Mouse (Mus musculus) granulocyte monocyte progenitor cell, adult 5-6 weeks (primary cell): Measurements from ENCODE around the gene Cnot6l. TPM values are rescaled to one million over a fixed set of nuclear protein-coding genes. Genes with fewer than 3 reads are reported as not detected.

ENCODE experiments used
- ATAC-seq: replicated peaks from 2 replicates; pipeline ENCODE4 v1.8.0; 2016; ENCODE audit warnings: mild to moderate bottlenecking, moderate TSS enrichment, inconsistent platforms; ENCODE audit not compliant: poor library complexity, severe bottlenecking
- total RNA-seq, 2 experiments: library from RNA; stranded (forward) in 1 of 2; stranded (reverse) in 1 of 2; fragments of 200-712, 200-1000 nt in 1 of 2; fragments of >200 nt in 1 of 2; fragmentation: Nextera tagmentation in 1 of 2; gene quantifications; 2 replicates each; pipeline ENCODE4 v1.2.3; 2014 to 2017

Cnot6l gene
- total RNA-seq, 2 experiments from 2014 or later = 60.2 to 102 TPM

GRCm38 (mm10) chr5:96162399-96163331 is 1.3 kb downstream of the Cnot6l start:
- ATAC-seq = peak; percentile 57

DNA sequence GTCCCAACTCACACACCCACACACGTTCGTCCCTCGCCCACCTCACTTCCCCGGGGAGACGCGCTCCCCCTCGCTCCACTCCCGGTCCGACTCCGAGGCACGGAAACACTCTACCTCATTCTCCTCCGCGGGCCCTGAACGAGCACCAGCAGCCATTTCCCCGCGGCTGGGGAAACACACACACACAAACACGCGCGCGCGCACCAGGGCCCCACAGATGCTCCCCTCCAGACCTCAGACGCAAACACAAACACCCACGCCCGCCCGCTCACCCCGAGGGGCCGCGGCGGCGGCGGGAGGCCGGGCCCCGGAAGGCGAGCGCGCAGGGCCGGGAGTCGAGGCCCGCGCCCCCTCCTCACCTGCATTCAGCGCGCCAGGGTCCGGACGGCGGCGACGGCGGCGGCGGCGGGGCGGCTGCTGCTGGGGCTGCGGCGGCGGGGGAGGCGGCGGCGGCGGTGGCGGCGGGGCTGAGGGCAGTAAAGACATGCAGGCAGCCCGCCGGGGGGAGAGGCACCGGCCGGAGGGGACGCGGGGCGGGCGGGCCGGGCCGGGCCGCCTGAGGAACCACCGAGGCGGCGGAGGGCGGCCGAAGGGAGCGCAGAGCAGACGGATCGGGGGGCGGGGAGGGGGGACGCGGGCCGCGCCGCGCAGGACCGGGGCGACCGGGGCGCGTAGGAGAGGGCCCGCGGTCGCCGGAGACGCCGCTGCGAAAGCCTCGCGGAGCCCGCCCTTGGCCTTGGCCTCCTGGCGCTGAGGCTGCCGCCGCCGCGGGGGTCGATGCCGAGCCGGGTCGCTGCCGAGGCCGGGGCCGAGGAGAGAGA is 2.2 kb downstream of the Cnot6l start:
- peak; percentile 5 for ATAC-seq

GRCm38 (mm10) chr5:96161263-96161577 is 2.8 kb downstream of the Cnot6l start:
- no peak for ATAC-seq

DNA sequence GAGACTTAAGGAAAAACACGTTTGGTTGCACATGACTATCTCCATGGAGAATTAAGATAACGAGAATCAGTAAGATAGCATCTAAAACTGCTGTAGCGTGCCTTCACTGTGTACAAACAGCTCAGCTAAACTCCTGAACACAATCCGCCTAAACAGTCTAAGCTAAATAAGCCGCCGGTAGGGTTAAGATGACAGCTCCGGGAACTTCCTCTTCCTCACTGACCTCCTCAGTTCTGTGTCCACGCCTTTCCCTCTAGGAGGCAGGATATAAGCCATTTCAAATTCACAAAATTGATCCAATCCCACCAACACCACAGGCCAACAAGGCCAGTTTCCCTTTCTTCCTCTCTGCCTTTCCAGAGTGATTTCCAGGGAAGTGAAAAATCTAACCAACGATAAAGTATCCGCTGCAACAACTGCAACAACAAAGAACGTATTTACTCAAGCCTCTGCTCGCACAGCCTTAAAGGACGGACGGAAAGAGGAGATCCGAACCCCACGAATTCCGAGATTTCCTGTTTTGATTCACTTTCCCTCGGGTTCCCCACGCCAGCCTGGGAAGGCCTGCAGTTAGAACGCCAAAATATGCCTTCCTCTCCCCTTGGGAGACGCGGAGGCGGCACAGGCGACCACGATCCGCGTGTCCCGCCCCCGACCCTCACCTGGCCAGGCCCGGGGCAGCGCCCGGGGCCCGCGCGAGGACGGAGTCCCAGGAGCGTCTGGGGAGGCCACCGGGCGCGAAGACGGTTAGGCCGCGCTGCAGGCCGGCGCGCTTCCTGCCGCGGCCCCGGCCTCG is 3.3 kb downstream of the Cnot6l start:
- peak; percentile 49 for ATAC-seq

GRCm38 (mm10) chr5:96142351-96142750 is 21.6 kb downstream of the Cnot6l start:
- no peak for ATAC-seq

- ATAC-seq = no peak
These were observed 33.3 kb downstream of the Cnot6l start for GRCm38 (mm10) chr5:96130683-96131082.

DNA sequence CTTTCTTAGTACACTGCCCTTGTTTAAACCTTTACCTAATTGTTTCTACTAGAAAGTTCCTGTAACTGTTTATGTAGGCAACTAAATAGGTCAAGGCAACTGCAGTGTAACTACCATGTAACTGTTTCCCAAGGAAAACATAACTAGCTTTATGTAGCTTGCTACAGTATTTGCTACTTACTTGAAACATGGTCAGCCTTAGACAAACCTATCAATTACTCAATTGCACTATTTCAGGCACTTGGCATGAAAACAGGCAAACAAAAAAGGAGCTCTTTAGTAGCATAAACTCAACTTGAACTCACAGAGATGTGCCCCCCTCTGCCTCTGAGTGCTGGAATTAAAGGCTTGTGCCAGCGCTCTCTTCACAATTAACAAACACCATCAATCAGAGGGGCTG is 37.1 kb downstream of the Cnot6l start:
- no peak for ATAC-seq

- no peak for ATAC-seq
These were observed 49.0 kb downstream of the Cnot6l start for GRCm38 (mm10) chr5:96114943-96115342.

- no peak for ATAC-seq
These were observed 59.3 kb downstream of the Cnot6l start for GRCm38 (mm10) chr5:96104644-96105043.

GRCm38 (mm10) chr5:96091468-96091867 is 72.5 kb downstream of the Cnot6l start:
- no peak for ATAC-seq

- ATAC-seq = no peak
These were observed 78.6 kb downstream of the Cnot6l start for GRCm38 (mm10) chr5:96085324-96085723.

- ATAC-seq = no peak
These were observed 84.9 kb downstream of the Cnot6l start for GRCm38 (mm10) chr5:96079026-96079425.

DNA sequence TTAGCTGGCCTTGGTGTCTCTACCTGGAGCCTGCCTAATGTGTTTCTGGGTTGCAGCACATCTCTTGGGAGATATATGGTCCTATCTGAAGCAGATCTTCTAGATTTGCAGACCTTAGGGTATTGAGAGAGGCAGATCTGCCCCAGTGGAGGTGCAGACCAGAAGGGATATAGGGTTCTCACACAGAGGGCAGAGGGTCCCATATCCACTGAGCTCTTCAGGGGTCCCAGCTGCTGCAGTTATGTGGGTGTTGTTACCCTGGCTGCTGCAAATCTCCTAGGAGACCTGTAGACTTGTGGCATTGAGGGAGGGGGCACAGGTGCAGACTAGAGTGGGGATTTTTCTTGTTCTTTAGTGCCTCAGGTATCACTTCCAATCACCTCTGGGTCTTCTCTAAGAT is 98.4 kb downstream of the Cnot6l start:
- no peak for ATAC-seq

DNA sequence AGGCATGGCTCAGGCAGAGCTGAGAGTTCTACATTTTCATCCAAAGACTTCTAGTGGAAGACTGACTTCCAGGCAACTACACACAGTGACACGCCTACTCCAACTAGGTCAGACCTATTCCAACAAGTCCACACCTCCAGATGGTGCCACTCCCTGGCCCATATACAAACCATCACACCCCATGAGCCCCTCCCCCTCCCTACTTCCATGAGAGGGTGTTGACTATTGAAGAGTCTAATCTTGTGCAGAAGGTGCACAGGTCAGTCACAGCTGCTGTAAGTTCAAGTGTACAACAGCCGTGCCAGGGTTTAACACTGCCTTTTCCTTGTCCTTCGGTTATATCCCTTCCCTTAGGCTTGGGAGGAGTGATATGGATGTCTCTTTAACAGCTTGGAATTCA is 121.5 kb downstream of the Cnot6l start:
- no peak for ATAC-seq

DNA sequence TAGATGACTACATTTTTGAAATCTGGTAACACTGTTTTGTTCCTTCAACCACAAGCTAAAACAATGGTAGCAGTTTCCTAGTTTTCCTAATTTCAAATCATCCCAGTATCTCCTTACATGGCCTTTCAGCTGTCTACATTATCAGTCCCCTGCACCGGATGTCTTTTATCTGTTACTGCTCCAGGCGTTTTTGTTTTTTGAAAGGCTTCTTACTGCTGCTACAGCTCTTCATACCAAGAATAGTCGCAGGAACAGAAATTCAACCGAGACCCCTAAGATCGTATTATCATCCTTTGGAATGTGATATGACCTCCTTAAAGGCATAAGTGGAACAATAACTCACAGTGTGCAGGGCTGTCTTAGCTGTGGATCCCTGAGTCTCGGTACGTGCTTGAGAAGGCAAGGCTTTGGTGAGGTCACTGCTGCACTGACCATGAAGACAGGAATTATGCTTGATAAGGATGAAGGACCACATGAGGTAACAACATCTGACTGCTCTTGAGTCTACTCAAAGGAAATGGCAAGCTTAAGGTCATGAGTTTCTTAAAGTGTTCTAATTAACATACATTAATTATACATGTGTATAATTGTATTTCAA is 122.4 kb downstream of the Cnot6l start:
- ATAC-seq = no peak

DNA sequence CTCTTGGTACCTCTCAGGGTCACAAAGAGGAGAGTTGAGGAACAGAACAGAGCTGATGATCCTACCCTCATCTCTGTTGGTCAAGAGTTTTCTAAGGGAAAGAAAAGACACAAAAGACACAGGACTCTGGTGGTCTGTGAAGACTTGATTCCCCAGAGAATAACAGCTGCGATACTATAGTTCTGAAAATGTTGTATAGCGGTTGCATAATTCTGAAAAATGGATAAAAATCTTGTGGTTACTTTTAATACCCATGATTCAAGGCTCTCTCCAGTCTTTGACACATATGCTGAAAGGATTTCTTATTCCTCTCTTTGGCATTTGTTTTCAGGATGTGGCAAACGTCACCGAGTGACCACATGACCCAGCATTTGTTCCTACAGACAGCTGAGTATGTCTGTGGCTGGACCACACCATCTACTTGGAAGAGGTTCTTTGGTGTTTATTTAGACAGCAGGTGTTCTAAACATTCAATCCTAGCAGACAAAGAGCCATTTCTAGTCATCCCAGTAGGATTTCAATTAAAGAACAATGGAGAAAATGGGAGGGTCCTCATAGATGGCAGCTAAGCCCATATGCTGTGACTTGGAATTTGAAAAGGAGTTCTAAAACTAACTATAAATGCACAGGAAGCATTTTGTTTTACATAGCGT is 124.7 kb downstream of the Cnot6l start:
- ATAC-seq = peak; percentile 37; the same call in 1 of the 2 replicates

GRCm38 (mm10) chr5:96037684-96038121 is 126.3 kb downstream of the Cnot6l start:
- ATAC-seq = peak; percentile 96

- ATAC-seq = no peak
These were observed 127.8 kb downstream of the Cnot6l start for GRCm38 (mm10) chr5:96036125-96036672.

GRCm38 (mm10) chr5:96034101-96034500 is 129.9 kb downstream of the Cnot6l start:
- ATAC-seq = no peak
